Mouse (Mus musculus) kidney, adult 2 months (tissue): ENCODE results near the gene Igsf9. TPM values are rescaled to one million over a fixed set of nuclear protein-coding genes. Genes with fewer than 3 reads are reported as not detected.

Source experiments
- DNase-seq: peaks from one replicate; pipeline ENCODE4 v3.0.0; 2021
- H3K27ac ChIP-seq: fragments of 200-500 bp; 2 replicates; pipeline ENCODE4 v1.5.1; 2012; ENCODE audit warnings: low read depth, low read length, control low read depth, inconsistent platforms; ENCODE audit not compliant: insufficient read depth
- H3K27me3 ChIP-seq: fragments of 200-500 bp; replicated peaks from 2 replicates; pipeline ENCODE4 v1.6.1; 2012; ENCODE audit warnings: mild to moderate bottlenecking, moderate library complexity, low read length, inconsistent platforms; ENCODE audit not compliant: control insufficient read depth, insufficient read depth
- H3K36me3 ChIP-seq: fragments of 200-500 bp; 2 replicates; pipeline ENCODE4 v1.6.1; 2012; ENCODE audit warnings: mild to moderate bottlenecking, moderate library complexity, low read length, inconsistent platforms; ENCODE audit not compliant: control insufficient read depth, insufficient read depth
- H3K4me1 ChIP-seq: fragments of 200-500 bp; 2 replicates; pipeline ENCODE4 v1.6.1; 2011; ENCODE audit warnings: low read length; ENCODE audit not compliant: control insufficient read depth, insufficient read depth
- H3K4me3 ChIP-seq: fragments of 200-500 bp; 2 replicates; pipeline ENCODE4 v1.5.1; 2011; ENCODE audit warnings: mild to moderate bottlenecking, low read depth, low read length, control low read depth; ENCODE audit not compliant: insufficient read depth
- CTCF ChIP-seq: fragments of 200-500 bp; conservative IDR thresholded peaks from 2 replicates; pipeline ENCODE4 v1.5.1; 2011; ENCODE audit warnings: low read depth, mild to moderate bottlenecking, control low read depth, low read length, moderate library complexity, mixed read lengths; ENCODE audit not compliant: insufficient read depth, insufficient read length
- POLR2A ChIP-seq: fragments of 200-500 bp; IDR thresholded peaks from one replicate; pipeline ENCODE4 v1.6.1; 2011; ENCODE audit warnings: low read depth, low read length, control low read depth
- WGBS: fragments of 180-500 bp; shearing (Covaris S2); methylation state at CpG from one replicate; pipeline ENCODE4 v1.1.7; 2018; 5-methylcytosine and 5-hydroxymethylcytosine counted together
- polyA plus RNA-seq: library from polyadenylated mRNA; depleted of rRNA; stranded (reverse); fragments of >200 nt; gene quantifications from 2 replicates; pipeline ENCODE4 v1.2.3, GENCODE M21; 2012

Gene Igsf9
- polyA plus RNA-seq, 1 experiment, result 15.4 TPM

- Histone ChIP-seq H3K36me3 (no peaks in the 10 kb centered on the region), H3K4me1 (no peaks in the 10 kb centered on the region; the same call in 1 of the 2 replicates), H3K4me3 (no peak overlapping the region), H3K27ac (no peak overlapping the region), H3K27me3 (no peaks in the 10 kb centered on the region)
- TF ChIP-seq CTCF (no peak), POLR2A (no peak)
- peak; percentile 29 for DNase-seq
- 67% methylated on average over 7 of the region's 7 CpGs for WGBS
Observed at GRCm38 (mm10) chr1:172456001-172456677, 25.4 kb upstream of the Igsf9 start.

- Histone ChIP-seq H3K27me3 (no peaks in the 10 kb centered on the region), H3K4me3 (no peak overlapping the region), H3K27ac (no peak overlapping the region), H3K4me1 (no peaks in the 10 kb centered on the region; the same call in 1 of the 2 replicates), H3K36me3 (no peaks in the 10 kb centered on the region)
- TF ChIP-seq CTCF, result no peak
- TF ChIP-seq POLR2A, result no peak
- WGBS, result 91% methylated on average over 3 of the region's 3 CpGs
- no peak for DNase-seq
Observed at GRCm38 (mm10) chr1:172457196-172457595, 24.4 kb upstream of the Igsf9 start.

- Histone ChIP-seq H3K36me3 (no peaks in the 10 kb centered on the region), H3K27ac (no peak overlapping the region), H3K4me1 (no peaks in the 10 kb centered on the region; the same call in 1 of the 2 replicates), H3K27me3 (no peaks in the 10 kb centered on the region), H3K4me3 (no peak overlapping the region)
- 86% methylated on average over 3 of the region's 3 CpGs for WGBS
- TF ChIP-seq POLR2A, result no peak
- no peak for TF ChIP-seq CTCF
- DNase-seq, result no peak
Observed at GRCm38 (mm10) chr1:172458041-172458440, 23.5 kb upstream of the Igsf9 start.

GRCm38 (mm10) chr1:172461602-172462001 lies 20.0 kb upstream of the Igsf9 start:
- 40% methylated on average over 2 of the region's 2 CpGs for WGBS
- no peak for DNase-seq
- no peak overlapping the region for H3K4me3 ChIP-seq

GRCm38 (mm10) chr1:172462534-172462933 lies 19.1 kb upstream of the Igsf9 start:
- Histone ChIP-seq H3K4me1 (no peaks in the 10 kb centered on the region), H3K4me3 (no peak overlapping the region), H3K27me3 (no peaks in the 10 kb centered on the region), H3K27ac (no peak overlapping the region), H3K36me3 (no peaks in the 10 kb centered on the region)
- DNase-seq, result no peak
- 58% methylated on average over 3 of the region's 3 CpGs for WGBS
- TF ChIP-seq POLR2A, result no peak
- TF ChIP-seq CTCF, result no peak

More at GRCm38 (mm10) chr1:172461602-172462001, 20.0 kb upstream of the Igsf9 start:
- no peak for TF ChIP-seq CTCF
- TF ChIP-seq POLR2A, result no peak
- H3K27ac ChIP-seq, result no peak overlapping the region
- no peaks in the 10 kb centered on the region for H3K4me1 ChIP-seq
- H3K27me3 ChIP-seq, result no peaks in the 10 kb centered on the region
- no peaks in the 10 kb centered on the region for H3K36me3 ChIP-seq

GRCm38 (mm10) chr1:172463387-172464333 lies 17.9 kb upstream of the Igsf9 start:
- no peak overlapping the region for H3K4me3 ChIP-seq
- H3K4me1 ChIP-seq, result no peaks in the 10 kb centered on the region
- 78% methylated on average over 16 of the region's 16 CpGs for WGBS
- H3K27me3 ChIP-seq, result no peaks in the 10 kb centered on the region
- no peaks in the 10 kb centered on the region for H3K36me3 ChIP-seq
- no peak overlapping the region for H3K27ac ChIP-seq
- DNase-seq, result no peak
- TF ChIP-seq POLR2A (no peak), CTCF (no peak)
